Mouse (Mus musculus) CD4-positive, CD25-positive, alpha-beta regulatory T cell, adult 4 months (primary cell): Measurements from ENCODE around the gene Stambp. TPM values are rescaled to one million over a fixed set of nuclear protein-coding genes. Genes with fewer than 3 reads are reported as not detected.

Experiments
- ATAC-seq: one replicate; pipeline ENCODE4 v1.8.0; 2017
- polyA plus RNA-seq, 2 experiments: library from polyadenylated mRNA; unstranded; fragments of 100-300 nt; shearing (Covaris generic); gene quantifications; one replicate each; pipeline ENCODE4 v1.2.1; 2017

Gene Stambp
- polyA plus RNA-seq, 2 experiments from 2014 or later = 29.5 to 34.5 TPM

DNA sequence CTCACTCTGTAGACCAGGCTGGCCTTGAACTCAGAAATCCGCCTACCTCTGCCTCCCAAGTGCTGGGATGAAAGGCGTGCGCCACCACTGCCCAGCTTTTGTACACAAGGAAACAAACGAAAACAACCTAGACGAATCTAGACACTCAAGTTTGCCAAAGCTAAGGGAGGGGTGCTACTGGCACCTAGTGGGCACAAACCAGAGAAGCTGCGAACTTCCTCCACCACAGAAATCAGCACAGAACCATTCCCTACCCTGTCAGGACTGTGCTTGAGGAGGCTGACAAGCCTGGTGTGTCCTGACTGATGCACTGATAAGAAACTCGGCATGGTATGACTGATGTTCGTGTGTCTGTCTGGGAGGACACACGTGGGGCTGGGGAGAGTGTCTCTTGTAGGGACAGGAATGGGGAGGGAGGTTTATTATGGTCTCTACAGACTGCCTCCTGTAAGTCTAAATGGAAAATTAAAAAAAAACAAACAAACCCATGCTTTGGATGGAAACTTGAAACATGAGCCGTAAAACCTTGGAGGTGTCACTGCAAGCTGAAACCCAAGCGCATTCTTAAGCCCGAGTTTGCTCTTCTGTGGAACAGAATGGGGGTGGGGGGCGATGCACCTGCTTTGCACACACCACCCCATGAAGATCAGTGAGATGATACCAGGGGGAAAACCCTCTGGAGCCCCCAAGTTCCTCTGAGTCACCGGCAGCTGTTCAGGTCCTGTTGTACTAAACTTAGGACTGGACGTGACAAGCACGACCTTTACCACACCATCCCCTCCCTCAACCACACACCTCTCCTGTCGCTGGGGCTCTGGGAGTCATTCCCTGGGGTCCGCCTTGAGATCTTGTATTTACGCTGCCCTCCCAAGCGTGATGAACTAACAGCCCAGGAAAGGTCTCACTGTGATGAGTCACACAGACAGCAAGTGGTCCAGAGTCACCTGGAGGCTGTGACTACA lies 3.3 kb downstream of the Stambp start:
- peak; percentile 44 for ATAC-seq

GRCm38 (mm10) chr6:83555972-83556371 lies 16.6 kb downstream of the Stambp start:
- ATAC-seq = no peak

DNA sequence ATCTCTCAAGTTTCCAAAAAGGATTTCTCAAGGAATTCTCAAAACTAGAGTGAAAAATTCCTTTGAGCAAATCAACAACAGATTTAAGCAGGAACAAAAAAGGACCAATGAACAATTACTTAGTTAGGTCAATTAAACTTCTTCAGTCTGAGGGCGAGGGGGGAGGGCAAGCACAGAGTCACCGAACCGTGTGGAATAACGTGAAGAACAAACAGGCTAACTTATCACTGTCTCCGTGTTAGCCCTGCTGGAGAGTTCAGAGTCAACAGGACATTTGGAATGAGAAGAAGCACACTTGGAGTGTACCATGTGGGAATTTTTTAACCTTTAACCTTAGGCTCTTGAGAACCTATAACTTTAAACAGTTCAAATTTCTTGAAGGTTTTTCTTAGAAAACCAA lies 24.2 kb downstream of the Stambp start:
- no peak for ATAC-seq

GRCm38 (mm10) chr6:83545778-83546177 lies 26.8 kb downstream of the Stambp start:
- ATAC-seq = no peak

GRCm38 (mm10) chr6:83541756-83542456 lies 30.6 kb downstream of the Stambp start:
- ATAC-seq = no peak

DNA sequence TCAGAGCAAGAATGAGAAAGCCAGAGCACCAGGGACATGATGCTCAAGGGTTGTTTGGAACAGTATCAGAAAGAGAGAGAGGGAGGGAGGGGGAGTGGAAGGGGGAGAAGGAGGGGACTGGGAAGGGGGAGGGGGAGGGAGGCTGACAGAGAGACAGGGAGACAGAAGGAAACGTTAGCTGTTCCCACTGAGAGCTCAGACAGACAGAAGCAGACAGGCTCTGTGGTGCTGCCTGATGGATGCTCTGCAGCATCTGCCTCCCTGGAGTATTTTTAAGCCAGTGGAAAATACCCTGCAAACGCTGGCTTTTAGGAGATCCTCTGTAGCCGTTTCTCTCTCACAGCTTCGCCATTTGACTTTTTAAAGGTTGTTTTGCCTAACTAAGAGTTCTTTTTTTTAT lies 32.5 kb downstream of the Stambp start:
- ATAC-seq = no peak

DNA sequence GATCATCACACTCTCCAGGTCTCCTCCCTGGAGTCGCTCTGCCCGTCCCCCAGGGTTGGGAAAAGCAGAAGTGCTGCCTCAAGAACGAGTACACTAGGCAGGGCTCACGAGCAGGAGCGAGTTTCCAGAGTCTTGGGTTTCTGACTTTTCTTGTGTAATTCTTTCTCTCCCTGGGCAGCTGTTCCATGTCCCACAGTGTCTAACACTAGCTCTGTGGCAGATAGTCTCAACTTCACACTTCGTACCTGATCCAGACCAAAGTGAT lies 35.8 kb downstream of the Stambp start:
- ATAC-seq = no peak

DNA sequence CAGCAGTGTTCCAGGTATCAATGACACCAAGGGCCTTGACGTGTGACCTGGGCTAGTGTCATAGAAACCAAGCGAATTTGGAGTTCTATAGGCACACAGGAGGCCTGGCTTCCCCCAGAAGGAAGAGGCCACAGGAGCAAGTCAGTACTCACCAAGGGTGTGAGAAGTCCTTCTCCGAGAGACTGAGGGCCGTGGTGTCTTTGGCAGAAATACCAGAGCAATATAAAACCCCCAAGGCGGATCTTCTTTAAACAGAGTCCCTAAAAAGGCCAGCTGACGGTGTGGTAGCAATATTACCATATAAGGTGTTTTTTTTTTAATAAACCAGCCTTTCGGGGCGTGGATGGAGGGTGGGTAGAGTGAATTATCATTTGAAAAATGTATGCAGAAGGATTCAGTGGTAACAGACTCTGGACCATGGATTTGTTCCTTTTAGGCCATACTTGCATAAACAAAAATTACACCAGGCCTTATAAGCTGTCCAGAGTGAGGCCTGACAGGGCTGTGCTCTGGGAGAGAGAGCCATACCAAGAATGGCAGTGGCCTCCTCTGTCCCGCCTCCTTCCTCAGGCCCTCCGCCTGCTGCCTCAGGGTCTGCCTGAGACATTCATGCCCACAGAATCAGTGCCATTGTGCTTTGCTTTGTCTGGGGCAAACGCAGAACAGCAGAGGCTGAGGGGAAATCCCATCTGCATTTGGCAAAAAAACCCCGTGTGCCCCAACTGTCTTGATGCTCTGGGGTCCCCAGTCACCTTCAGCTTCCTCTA lies 36.3 kb downstream of the Stambp start, which contains the start of gene Actg2:
Gene Actg2 (minus strand): TSS at position 238 of the 767 bp plus-strand sequence.
- ATAC-seq = peak; percentile 43

- no peak for ATAC-seq
These were observed 39.9 kb downstream of the Stambp start for GRCm38 (mm10) chr6:83532608-83533007.

DNA sequence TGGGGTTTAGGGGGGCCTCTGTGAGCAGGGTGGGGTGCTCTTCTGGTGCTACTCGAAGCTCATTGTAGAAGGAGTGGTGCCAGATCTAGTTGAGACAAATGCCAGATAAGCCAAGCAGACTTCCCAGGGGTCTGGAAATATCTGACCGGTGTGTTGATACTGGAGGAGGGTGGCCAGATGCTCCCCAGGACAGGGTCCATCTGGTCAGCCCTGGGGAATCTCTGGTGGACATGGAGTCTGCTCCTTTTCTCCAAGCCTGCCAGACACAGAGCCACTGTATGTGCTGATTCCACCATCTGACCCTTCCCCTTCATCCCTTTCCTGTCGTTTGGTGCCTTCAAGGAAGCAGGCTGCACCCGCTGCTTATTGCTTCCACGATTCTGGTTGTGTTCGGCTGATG lies 49.3 kb downstream of the Stambp start:
- ATAC-seq = no peak

GRCm38 (mm10) chr6:83521784-83522183 lies 50.7 kb downstream of the Stambp start:
- no peak for ATAC-seq

GRCm38 (mm10) chr6:83518637-83519036 lies 53.9 kb downstream of the Stambp start:
- ATAC-seq = no peak

GRCm38 (mm10) chr6:83515172-83515571 lies 57.4 kb downstream of the Stambp start:
- ATAC-seq = no peak

DNA sequence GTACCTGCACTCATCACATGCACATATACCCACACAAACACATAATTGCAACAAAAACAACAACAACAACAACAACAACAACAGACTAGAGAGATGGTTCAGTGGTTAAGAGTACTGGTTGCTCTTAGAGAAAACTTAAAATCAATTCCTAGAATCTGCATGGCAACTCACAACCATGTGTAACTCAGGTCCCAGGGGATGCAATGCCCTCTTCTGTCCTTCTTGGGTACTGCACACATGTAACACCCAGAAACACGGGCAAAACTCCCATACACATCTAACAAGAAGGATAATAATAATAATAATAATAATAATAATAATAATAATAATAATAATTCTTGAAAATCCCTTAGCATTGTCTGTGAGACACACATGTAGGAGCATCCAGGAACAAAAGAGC lies 60.0 kb downstream of the Stambp start:
- ATAC-seq = peak; percentile 94

GRCm38 (mm10) chr6:83510210-83510609 lies 62.3 kb downstream of the Stambp start:
- ATAC-seq = no peak

DNA sequence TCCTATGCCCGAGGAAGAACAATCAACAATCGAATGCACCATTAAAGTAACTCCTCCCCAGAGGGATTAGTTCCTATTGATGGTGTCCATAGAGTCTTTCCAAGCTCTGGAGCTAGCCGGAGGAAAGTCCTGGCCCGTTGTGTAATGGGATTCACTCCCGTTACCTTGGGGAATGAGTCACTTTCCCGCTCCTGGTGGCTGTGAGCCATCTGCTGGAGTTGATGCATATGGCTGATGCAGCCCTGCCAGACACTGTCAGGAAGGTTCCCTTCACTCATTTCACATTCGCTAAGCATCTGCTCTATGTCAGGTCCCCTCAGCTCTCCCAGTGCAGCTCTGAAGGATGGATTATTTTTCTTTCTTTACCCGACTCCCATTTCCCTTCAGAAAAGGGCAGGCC lies 63.1 kb downstream of the Stambp start:
- no peak for ATAC-seq

DNA sequence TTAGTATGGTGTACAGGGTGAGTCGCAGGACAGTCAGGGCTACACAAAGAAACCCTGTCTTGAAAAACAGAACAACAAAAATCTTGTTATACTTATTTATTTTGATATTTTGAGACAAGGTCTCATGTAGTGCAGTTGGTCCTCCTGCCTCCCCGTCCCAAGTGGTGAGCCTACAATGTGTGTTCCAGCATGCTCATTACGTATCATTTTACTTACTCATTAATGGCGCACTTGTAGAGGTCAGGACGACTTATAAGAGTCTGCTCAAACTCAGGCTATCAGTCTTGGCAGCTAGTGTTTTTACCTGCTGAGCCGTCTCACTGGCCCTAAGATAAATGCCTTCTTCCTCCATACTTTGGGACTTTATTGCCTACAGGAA lies 65.4 kb downstream of the Stambp start:
- ATAC-seq = no peak

DNA sequence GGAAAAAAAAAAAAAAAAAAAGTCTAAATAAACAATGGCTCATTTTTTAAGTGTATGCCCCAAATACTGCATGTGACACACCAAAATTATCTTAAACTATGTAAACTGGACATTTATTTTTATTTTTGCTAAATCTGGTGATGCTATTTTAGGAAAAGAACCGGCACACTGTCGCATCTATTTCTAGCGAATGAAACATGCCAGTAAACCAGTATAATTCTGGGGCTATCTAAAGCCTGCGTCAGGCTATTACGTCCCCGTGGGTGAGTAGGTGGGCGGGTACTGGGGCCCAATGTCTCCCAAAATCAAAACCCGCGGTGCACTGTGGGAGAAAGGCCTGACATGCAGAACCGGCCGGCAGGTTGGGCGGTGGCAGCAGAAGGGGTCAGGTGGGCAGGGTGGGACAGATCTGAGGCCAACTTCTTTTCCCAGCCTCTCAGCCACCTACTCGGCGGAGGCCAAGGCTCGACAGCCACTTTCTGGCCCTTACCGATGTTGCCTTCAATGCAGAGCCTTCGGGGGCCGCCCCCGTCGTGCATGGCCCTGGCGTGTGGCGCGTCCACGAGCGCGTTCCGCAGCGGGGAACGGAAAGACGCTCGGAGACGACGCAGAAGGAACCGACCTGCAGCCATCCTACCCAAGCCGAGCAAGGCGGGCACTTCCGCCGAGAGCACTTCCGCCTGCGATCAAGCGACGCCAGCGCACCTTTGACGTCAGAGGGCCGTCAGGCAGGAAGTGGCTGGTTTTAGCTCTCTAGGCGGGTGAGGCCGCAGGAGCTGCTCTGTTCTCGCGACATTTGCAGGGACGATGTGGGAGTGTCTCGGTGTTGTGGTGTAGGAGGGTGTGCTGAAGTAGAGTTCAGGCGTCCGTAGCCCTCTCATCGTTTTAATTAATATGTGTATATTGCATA lies 66.0 kb downstream of the Stambp start, which contains the start of gene Dguok:
Gene Dguok (minus strand): TSS at position 712 of the 910 bp plus-strand sequence.
- ATAC-seq = peak; percentile 96

DNA sequence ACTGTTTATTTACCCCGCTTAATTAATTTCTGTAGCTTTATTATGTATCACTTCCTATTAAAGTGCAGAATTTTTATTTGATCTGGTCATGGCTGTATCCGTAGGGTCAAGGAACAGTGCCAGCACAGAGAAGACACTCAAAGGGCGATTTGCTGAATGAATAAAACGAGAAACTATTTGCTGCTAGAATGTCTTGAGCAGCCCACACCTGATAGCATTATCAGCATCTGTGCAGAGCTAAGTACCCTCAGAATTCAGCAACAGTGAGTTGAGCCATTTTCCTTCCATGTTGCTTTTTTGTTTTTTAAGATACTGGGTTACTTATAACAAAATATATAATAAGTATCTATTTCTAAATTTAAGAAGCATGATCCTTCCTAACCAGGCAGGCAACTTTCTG lies 67.0 kb downstream of the Stambp start:
- ATAC-seq = no peak

DNA sequence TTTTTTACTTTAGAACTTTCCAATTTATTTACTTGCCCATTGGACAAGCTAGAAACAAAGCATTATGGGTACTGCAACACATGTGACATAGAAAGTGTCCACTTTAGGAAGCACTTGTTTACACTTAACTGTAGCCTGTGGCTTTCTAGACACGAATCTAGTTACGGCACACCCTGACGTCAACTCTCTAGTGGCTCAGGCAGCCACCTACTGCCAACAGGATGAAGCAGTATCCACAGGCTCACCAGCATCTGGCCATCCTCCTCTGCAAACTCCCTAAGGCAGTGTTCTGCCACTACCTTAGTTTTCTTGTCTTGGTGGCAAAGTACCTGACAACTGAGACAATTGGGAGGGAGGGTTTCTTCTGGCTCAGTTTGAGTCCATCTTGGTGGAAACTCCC lies 69.2 kb downstream of the Stambp start:
- no peak for ATAC-seq

- no peak for ATAC-seq
These were observed 69.9 kb downstream of the Stambp start for GRCm38 (mm10) chr6:83502656-83503055.
